Mouse (Mus musculus): ENCODE data around the gene Dnajb5.

- no peak for TF ChIP-seq GATA1 (IDR thresholded peaks at IDR 0.05; ENCODE audit: borderline replicate concordance, low read length)
- TF ChIP-seq FLI1 (IDR thresholded peaks at IDR 0.05; ENCODE audit: low read length): no peak
Observed at GRCm38 (mm10) chr4:42941396-42941795, 8.2 kb upstream of the Dnajb5 start.

All from megakaryocyte, embryonic 14.5 days (primary cell).